Mouse (Mus musculus) G1E (cell line): Measurements from ENCODE around the gene Arhgef18. TPM values are rescaled to one million over a fixed set of nuclear protein-coding genes. Genes with fewer than 3 reads are reported as not detected.
A peak's percentile ranks its signal among the peaks of the same experiment; 100 is the strongest.

Source experiments
- ATAC-seq: 2 replicates; pipeline ENCODE4 v1.8.0; 2016; ENCODE audit warnings: mild to moderate bottlenecking; ENCODE audit not compliant: insufficient number of reproducible peaks, poor library complexity, low FRiP score, severe bottlenecking; ENCODE audit errors: extremely low read depth
- DNase-seq: peaks from one replicate; pipeline ENCODE4 v3.0.0; 2012; ENCODE audit warnings: low spot score
- H3K27me3 ChIP-seq: 2 replicates; pipeline ENCODE4 v1.6.1; 2012; ENCODE audit warnings: mild to moderate bottlenecking, low read length, inconsistent platforms; ENCODE audit not compliant: insufficient read depth
- H3K36me3 ChIP-seq: replicated peaks from 2 replicates; pipeline ENCODE3; 2012; ENCODE audit warnings: mild to moderate bottlenecking, inconsistent platforms
- H3K4me1 ChIP-seq: 2 replicates; pipeline ENCODE4 v1.6.1; 2012; ENCODE audit warnings: low read depth, low read length, inconsistent platforms, mixed read lengths; ENCODE audit not compliant: insufficient read depth
- H3K4me3 ChIP-seq: 2 replicates; pipeline ENCODE4 v1.5.1; 2012; ENCODE audit warnings: low read depth, mild to moderate bottlenecking, inconsistent platforms, low read length, moderate library complexity, mixed read lengths
- H3K9me3 ChIP-seq: replicated peaks from 2 replicates; pipeline ENCODE4 v1.6.1; 2012; ENCODE audit warnings: inconsistent platforms
- CTCF ChIP-seq: IDR thresholded peaks from 2 replicates; pipeline ENCODE4 v1.5.1; 2012; ENCODE audit warnings: low read depth, low read length, inconsistent platforms, mixed read lengths
- GATA1 ChIP-seq: IDR thresholded peaks from 2 replicates; pipeline ENCODE4 v1.6.1; 2012; ENCODE audit warnings: borderline replicate concordance, low read length, inconsistent platforms, mixed read lengths
- GATA2 ChIP-seq: IDR thresholded peaks from 2 replicates; pipeline ENCODE4 v1.6.1; 2012; ENCODE audit warnings: low read depth, low read length, inconsistent platforms, borderline replicate concordance
- POLR2AphosphoS5 ChIP-seq: IDR thresholded peaks from 2 replicates; pipeline ENCODE4 v1.6.1; 2012; ENCODE audit warnings: low read depth, low read length, inconsistent platforms; ENCODE audit not compliant: insufficient replicate concordance
- TAL1 ChIP-seq: conservative IDR thresholded peaks from 2 replicates; pipeline ENCODE4 v1.6.1; 2012; ENCODE audit warnings: low read depth, low read length, inconsistent platforms, mixed read lengths
- polyA plus RNA-seq: library from polyadenylated mRNA; stranded (reverse); fragments of >175 nt; gene quantifications from 2 replicates; pipeline ENCODE4 v1.2.3, GENCODE M21; 2012
- total RNA-seq, 2 experiments: library from RNA; stranded (forward) in 1 of 2; stranded (reverse) in 1 of 2; fragments of 200-1000 nt in 1 of 2; fragments of >200 nt in 1 of 2; fragmentation: Nextera tagmentation in 1 of 2; gene quantifications; 2 replicates each; pipeline ENCODE4 v1.2.3; 2014 to 2017

Arhgef18 gene
- total and polyA plus RNA-seq, 3 experiments = 13.0 to 37.6 (median 13.3) TPM

DNA sequence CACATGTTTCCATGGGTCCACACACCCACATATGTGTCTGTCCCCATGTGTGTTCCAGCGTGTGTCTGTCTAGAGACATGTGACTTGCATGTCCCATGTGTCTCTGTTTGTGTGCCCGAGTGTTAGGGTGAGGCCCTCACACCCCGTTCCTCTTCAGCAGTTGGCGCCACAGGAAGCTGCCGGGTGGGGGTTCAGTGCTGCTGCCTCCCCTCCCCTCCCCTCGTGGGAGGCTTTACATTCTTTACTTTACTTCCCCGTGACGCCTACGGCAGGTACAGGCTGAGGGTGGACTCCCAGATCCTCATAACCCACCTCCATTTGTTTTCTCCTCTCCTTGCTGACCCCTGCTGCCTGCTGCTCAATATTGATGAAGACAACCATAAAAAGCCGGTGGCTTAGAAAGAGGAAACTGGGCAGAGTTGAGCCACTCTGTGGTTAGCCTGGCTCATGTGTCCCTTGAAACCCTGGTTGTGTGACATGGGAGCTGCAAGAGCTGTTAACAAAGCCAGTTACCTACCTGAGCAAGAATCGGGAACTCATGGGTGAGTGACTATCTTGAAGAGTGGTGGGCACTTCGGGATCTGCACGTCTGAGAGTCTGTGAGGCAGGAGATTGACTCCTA is 39.5 kb upstream of the Arhgef18 start, which contains the start of gene A430078G23Rik:
Gene A430078G23Rik, plus strand, starts transcription at position 227 of the 622 bp plus-strand sequence.
- DNase-seq (no peak), ATAC-seq (peak; percentile 58)
- Histone ChIP-seq H3K27me3 (peaks cover 8% of the 10 kb centered on the region), H3K4me1 (peaks cover 15% of the 10 kb centered on the region), H3K9me3 (no peaks in the 10 kb centered on the region), H3K36me3 (no peaks in the 10 kb centered on the region), H3K4me3 (no peak within 1 kb of the TSS)
- TF ChIP-seq GATA1 (no peak), TAL1 (no peak), GATA2 (no peak), CTCF (no peak), POLR2AphosphoS5 (no peak)

DNA sequence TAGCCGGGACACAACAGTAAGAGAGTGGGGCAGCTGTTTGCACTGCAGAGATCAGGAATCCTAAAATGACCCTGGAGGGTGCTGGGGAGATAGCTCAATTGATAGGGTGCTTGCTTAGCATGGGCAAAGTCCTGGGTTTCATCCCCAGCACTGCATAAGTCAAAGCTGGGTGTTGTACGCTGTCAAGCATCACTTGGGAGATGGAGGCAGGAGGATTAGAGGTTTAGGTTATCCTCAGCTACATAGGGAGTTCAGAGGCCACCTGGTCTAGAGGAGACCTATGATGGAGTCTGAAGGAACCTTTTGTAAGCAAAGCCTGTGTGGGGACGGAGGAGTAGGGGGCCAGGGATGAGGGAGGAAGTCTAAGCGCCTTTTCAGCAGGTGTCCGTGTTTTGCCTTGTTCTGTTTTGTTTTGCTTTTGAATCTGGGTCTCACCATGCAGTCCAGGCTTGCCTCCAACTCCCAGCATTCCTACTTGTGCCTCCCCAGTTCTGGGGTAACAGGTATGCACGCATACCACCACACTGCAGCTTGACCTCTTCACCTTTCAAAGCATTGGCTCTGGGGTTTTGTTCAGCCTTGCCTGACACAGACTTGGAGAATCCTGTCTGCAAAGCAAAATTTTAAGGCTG is 38.9 kb upstream of the Arhgef18 start:
- H3K36me3 ChIP-seq = no peaks in the 10 kb centered on the region
- ATAC-seq (no peak), DNase-seq (no peak)
- peaks cover 15% of the 10 kb centered on the region for H3K4me1 ChIP-seq
- TF ChIP-seq GATA1 = no peak
- no peak for TF ChIP-seq CTCF
- no peak for TF ChIP-seq POLR2AphosphoS5
- no peak for TF ChIP-seq TAL1
- no peak for TF ChIP-seq GATA2
- peaks cover 8% of the 10 kb centered on the region for H3K27me3 ChIP-seq
- no peak overlapping the region for H3K4me3 ChIP-seq
- H3K9me3 ChIP-seq = no peaks in the 10 kb centered on the region

DNA sequence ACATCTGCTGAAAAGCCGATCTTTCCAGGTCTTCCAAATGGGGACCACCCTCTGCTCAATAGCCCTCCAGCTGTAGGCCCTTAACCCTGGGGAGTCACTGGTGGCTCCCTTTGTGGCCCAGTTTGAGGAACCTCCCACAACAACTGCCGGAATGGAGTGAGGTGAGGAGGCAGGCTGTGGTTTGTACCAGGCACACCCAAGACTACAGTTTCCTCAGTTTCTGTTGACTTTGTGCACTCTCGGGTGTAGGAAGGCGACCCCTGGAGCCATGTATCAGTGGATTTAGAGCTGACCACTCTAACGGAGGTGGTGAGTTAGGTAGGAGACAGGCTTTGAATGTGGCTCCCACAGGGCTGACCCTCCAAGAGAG is 38.4 kb upstream of the Arhgef18 start:
- Histone ChIP-seq H3K4me1 (peaks cover 15% of the 10 kb centered on the region), H3K4me3 (no peak overlapping the region), H3K27me3 (peaks cover 8% of the 10 kb centered on the region), H3K36me3 (no peaks in the 10 kb centered on the region), H3K9me3 (no peaks in the 10 kb centered on the region)
- DNase-seq (no peak), ATAC-seq (no peak)
- TF ChIP-seq GATA1 (no peak), GATA2 (no peak), POLR2AphosphoS5 (no peak), CTCF (no peak), TAL1 (no peak)

DNA sequence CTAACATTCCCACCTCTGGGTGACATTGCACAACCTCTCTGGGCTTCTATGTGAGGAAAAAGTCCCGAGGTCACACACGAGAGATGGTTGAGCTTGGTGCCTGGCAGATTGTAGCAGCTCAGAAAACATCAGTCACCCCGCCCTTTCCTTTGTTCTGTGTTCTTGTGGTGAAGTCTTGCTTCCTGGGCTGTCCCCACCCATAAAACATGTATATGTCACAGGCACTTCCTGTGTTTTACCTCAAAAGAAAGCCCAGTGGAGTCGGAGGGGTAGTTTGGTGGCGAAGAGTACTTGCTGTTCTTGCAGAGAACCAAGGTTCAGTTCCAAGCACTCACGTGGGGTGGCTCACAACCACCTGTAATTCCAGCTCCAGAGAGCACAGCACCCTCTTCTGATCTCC is 37.2 kb upstream of the Arhgef18 start:
- H3K4me3 ChIP-seq = no peak overlapping the region
- H3K4me1 ChIP-seq = peaks cover 15% of the 10 kb centered on the region

DNA sequence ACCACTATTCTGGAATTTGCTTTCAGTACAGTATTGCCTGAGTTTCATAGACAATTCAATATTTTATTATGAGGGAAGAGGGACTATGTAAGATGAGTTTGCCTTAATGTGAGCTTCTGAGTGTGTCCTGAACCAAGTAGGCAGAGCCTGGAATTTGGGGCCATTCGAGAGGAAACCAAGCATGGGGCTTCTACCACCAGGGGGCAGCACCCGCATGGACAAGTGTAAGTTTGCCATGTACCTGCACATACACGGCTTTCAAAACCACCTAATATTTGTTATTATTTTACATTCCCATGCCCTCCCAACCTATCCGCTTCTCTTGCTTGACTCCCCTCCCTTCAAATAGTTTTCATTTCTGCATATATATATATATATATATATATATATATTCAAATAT is 34.7 kb upstream of the Arhgef18 start:
- peaks cover 29% of the 10 kb centered on the region for H3K27me3 ChIP-seq
- ATAC-seq = no peak
- TF ChIP-seq GATA1 (no peak), TAL1 (no peak), CTCF (peak; percentile 70)
- H3K4me3 ChIP-seq = no peak overlapping the region
- peaks cover 16% of the 10 kb centered on the region for H3K4me1 ChIP-seq
- peak; percentile 60 for DNase-seq
- no peaks in the 10 kb centered on the region for H3K9me3 ChIP-seq
- H3K36me3 ChIP-seq = no peaks in the 10 kb centered on the region

More for the DNA sequence above, 37.2 kb upstream of the Arhgef18 start:
- Histone ChIP-seq H3K27me3 (peaks cover 11% of the 10 kb centered on the region), H3K9me3 (no peaks in the 10 kb centered on the region), H3K36me3 (no peaks in the 10 kb centered on the region)
- no peak for ATAC-seq
- no peak for DNase-seq
- TF ChIP-seq TAL1 = no peak
- no peak for TF ChIP-seq CTCF
- TF ChIP-seq GATA2 = no peak

DNA sequence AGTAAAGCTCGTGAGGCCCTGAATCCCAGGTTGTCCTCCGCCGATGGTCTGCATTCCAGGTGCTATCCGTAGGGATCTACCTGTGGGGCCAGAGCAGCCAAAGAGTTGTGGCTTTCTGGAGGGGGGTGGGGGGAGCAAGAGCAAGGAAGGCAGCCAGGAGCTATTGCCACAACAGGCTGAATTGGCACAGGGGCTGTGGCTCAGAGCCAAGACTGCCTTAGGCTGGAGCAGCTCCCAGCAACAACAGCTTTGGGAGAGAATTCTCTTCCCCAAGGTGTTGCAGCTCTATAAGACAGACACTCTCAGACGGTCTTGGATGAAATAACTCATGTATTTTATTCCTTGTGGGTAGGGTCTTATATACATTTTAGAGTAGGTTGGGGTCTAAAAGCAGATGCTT is 25.7 kb upstream of the Arhgef18 start:
- peaks cover 34% of the 10 kb centered on the region for H3K27me3 ChIP-seq
- peaks cover 3% of the 10 kb centered on the region; the same call in 1 of the 2 replicates for H3K4me1 ChIP-seq
- H3K9me3 ChIP-seq = no peaks in the 10 kb centered on the region
- TF ChIP-seq CTCF (no peak), GATA2 (no peak), GATA1 (no peak), TAL1 (no peak), POLR2AphosphoS5 (no peak)
- DNase-seq (no peak), ATAC-seq (no peak)
- no peak overlapping the region for H3K4me3 ChIP-seq
- H3K36me3 ChIP-seq = no peaks in the 10 kb centered on the region

DNA sequence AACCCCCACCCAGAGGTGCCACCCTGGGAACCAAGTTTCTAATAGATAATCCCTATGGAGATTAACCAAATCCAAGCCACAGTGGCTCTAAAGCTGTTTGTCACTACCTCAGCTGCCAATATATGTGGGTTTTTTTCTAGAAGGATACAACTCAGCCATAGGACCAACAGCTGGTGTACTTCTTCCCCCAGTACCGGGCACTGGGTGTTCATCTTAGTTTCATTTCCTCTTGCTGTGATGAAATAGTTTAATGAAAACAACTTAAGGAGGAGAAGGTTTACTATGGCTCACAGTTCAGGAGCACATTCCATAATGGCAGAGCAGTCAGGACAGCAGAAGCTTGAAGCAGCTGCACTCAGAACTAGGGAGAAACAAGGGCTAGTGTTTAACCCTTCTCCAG is 24.7 kb upstream of the Arhgef18 start:
- DNase-seq (no peak), ATAC-seq (no peak)
- Histone ChIP-seq H3K4me1 (no peaks in the 10 kb centered on the region), H3K9me3 (no peaks in the 10 kb centered on the region), H3K27me3 (peaks cover 26% of the 10 kb centered on the region), H3K36me3 (no peaks in the 10 kb centered on the region), H3K4me3 (no peak overlapping the region)
- TF ChIP-seq GATA1 = no peak
- no peak for TF ChIP-seq POLR2AphosphoS5
- no peak for TF ChIP-seq TAL1
- no peak for TF ChIP-seq GATA2
- TF ChIP-seq CTCF = no peak
